Mouse (Mus musculus) naive thymus-derived CD4-positive, alpha-beta T cell, adult 2 months (primary cell): ENCODE data around the gene Trim14.

Experiments
- DNase-seq: peaks from one replicate; pipeline ENCODE4 v3.0.0-alpha.2; 2011; ENCODE audit warnings: low read depth

Trim14 gene

GRCm38 (mm10) chr4:46562037-46562436 is 26.1 kb upstream of the Trim14 start:
- DNase-seq: no peak

GRCm38 (mm10) chr4:46560069-46560705 is 24.2 kb upstream of the Trim14 start:
- DNase-seq: no peak

- no peak for DNase-seq
Measured at GRCm38 (mm10) chr4:46558672-46559667, 23.0 kb upstream of the Trim14 start.

GRCm38 (mm10) chr4:46556933-46557332 is 21.0 kb upstream of the Trim14 start:
- no peak for DNase-seq

- no peak for DNase-seq
Measured at GRCm38 (mm10) chr4:46555762-46556161, 19.8 kb upstream of the Trim14 start.

- no peak for DNase-seq
Measured at GRCm38 (mm10) chr4:46554295-46555069, 18.5 kb upstream of the Trim14 start.

GRCm38 (mm10) chr4:46553864-46554263 is 17.9 kb upstream of the Trim14 start:
- no peak for DNase-seq

GRCm38 (mm10) chr4:46550406-46550805 is 14.5 kb upstream of the Trim14 start:
- DNase-seq: no peak

GRCm38 (mm10) chr4:46549979-46550378 is 14.0 kb upstream of the Trim14 start:
- no peak for DNase-seq

GRCm38 (mm10) chr4:46546709-46547108 is 10.8 kb upstream of the Trim14 start:
- no peak for DNase-seq

- no peak for DNase-seq
Measured at GRCm38 (mm10) chr4:46545498-46545897, 9.6 kb upstream of the Trim14 start.

GRCm38 (mm10) chr4:46544313-46544712 is 8.4 kb upstream of the Trim14 start:
- peak; percentile 48 for DNase-seq

GRCm38 (mm10) chr4:46543366-46544050 is 7.6 kb upstream of the Trim14 start:
- no peak for DNase-seq

GRCm38 (mm10) chr4:46541707-46542106 is 5.8 kb upstream of the Trim14 start:
- no peak for DNase-seq

GRCm38 (mm10) chr4:46539167-46539566 is 3.2 kb upstream of the Trim14 start:
- no peak for DNase-seq

GRCm38 (mm10) chr4:46535094-46535830 is 679 bp downstream of the Trim14 start:
- peak; percentile 75 for DNase-seq

GRCm38 (mm10) chr4:46533934-46534720 is 1.8 kb downstream of the Trim14 start:
- DNase-seq: no peak

GRCm38 (mm10) chr4:46532926-46533325 is 3.0 kb downstream of the Trim14 start:
- DNase-seq: no peak

- no peak for DNase-seq
Measured at GRCm38 (mm10) chr4:46532511-46532910, 3.4 kb downstream of the Trim14 start.

GRCm38 (mm10) chr4:46529722-46530121 is 6.2 kb downstream of the Trim14 start:
- no peak for DNase-seq
